Mouse (Mus musculus): Measurements from ENCODE around the gene Foxk2. TPM values are rescaled to one million over a fixed set of nuclear protein-coding genes. Genes with fewer than 3 reads are reported as not detected.
"Not testable (repeated sequence)": the region's sequence is repeated elsewhere in the genome, so short reads cannot be mapped to it uniquely, and the experiment has no call there.

Gene Foxk2
- polyA plus RNA-seq, 2 experiments: 3.1 to 9.9 TPM

GRCm38 (mm10) chr11:121305371-121305770 lies 45.6 kb downstream of the Foxk2 start:
- Histone ChIP-seq H3K36me3 (replicated peaks; ENCODE audit: control insufficient read depth, insufficient read depth, low read depth) (peaks cover 37% of the 10 kb centered on the region), H3K4me1 (replicated peaks; ENCODE audit: control insufficient read depth in 2 of 2, insufficient read depth in 2 of 2, low read length in 1 of 2) (no peaks in the 10 kb centered on the region), H3K9ac (replicated peaks) (no peak overlapping the region), H3K27me3 (ENCODE audit: control insufficient read depth, insufficient read depth, low read length) (no peaks in the 10 kb centered on the region), H3K4me3 (ENCODE audit: insufficient read depth in 1 of 2, low read depth in 2 of 2, low read length in 2 of 2) (no peak overlapping the region), H3K9me3 (ENCODE audit: control insufficient read depth, low read length) (no peaks in the 10 kb centered on the region), H3K4me2 (ENCODE audit: low read depth) (no peak overlapping the region), H3K27ac (no peak overlapping the region)
- no peak for ATAC-seq (ENCODE audit: insufficient read depth)
- TF ChIP-seq EP300 (IDR thresholded peaks at IDR 0.05; ENCODE audit: low read depth): no peak
- TF ChIP-seq CTCF (IDR thresholded peaks at IDR 0.05; ENCODE audit: low read depth): no peak
- WGBS (ENCODE audit: insufficient replicate concordance): 76% methylated on average over 6 of the region's 6 CpGs
- no peak for DNase-seq (ENCODE audit: low read depth in 3 of 3, low spot score in 3 of 3)

GRCm38 (mm10) chr11:121306608-121307007 lies 46.8 kb downstream of the Foxk2 start:
- H3K36me3 ChIP-seq (replicated peaks; ENCODE audit: control insufficient read depth, insufficient read depth, low read depth): peaks cover 39% of the 10 kb centered on the region
- H3K9me3 ChIP-seq (ENCODE audit: control insufficient read depth, low read length): no peaks in the 10 kb centered on the region
- DNase-seq (ENCODE audit: low read depth in 3 of 3, low spot score in 3 of 3): no peak
- ATAC-seq (ENCODE audit: insufficient read depth): no peak
- no peak overlapping the region for H3K4me3 ChIP-seq (ENCODE audit: insufficient read depth in 1 of 2, low read depth in 2 of 2, low read length in 2 of 2)
- H3K27me3 ChIP-seq (ENCODE audit: control insufficient read depth, insufficient read depth, low read length): no peaks in the 10 kb centered on the region
- no peak overlapping the region for H3K27ac ChIP-seq
- no peaks in the 10 kb centered on the region for H3K4me1 ChIP-seq (replicated peaks; ENCODE audit: control insufficient read depth in 2 of 2, insufficient read depth in 2 of 2, low read length in 1 of 2)
- TF ChIP-seq EP300 (IDR thresholded peaks at IDR 0.05; ENCODE audit: low read depth) (no peak), CTCF (IDR thresholded peaks at IDR 0.05; ENCODE audit: low read depth) (no peak)
- WGBS (ENCODE audit: insufficient replicate concordance): 88% methylated on average over 8 of the region's 8 CpGs
- H3K4me2 ChIP-seq (ENCODE audit: low read depth): no peak overlapping the region
- H3K9ac ChIP-seq (replicated peaks): no peak overlapping the region

- not testable (repeated sequence) for H3K4me3 ChIP-seq (ENCODE audit: insufficient read depth in 1 of 2, low read depth in 2 of 2, low read length in 2 of 2); H3K27me3 ChIP-seq (ENCODE audit: control insufficient read depth, insufficient read depth, low read length); H3K4me2 ChIP-seq (ENCODE audit: low read depth); ATAC-seq (ENCODE audit: insufficient read depth); H3K9ac ChIP-seq (replicated peaks); H3K4me1 ChIP-seq (replicated peaks; ENCODE audit: control insufficient read depth in 2 of 2, insufficient read depth in 2 of 2, low read length in 1 of 2); H3K9me3 ChIP-seq (ENCODE audit: control insufficient read depth, low read length); H3K27ac ChIP-seq; DNase-seq (ENCODE audit: low read depth in 3 of 3, low spot score in 3 of 3)
- peaks cover 32% of the 10 kb centered on the region for H3K36me3 ChIP-seq (replicated peaks; ENCODE audit: control insufficient read depth, insufficient read depth, low read depth)
- 91% methylated on average over 6 of the region's 6 CpGs for WGBS (ENCODE audit: insufficient replicate concordance)
Observed at GRCm38 (mm10) chr11:121307712-121308111, 47.9 kb downstream of the Foxk2 start.

GRCm38 (mm10) chr11:121326034-121326433 lies 66.2 kb downstream of the Foxk2 start:
- Histone ChIP-seq H3K36me3 (replicated peaks; ENCODE audit: control insufficient read depth, insufficient read depth, low read depth) (peaks cover 21% of the 10 kb centered on the region), H3K27ac (no peak overlapping the region)
- WGBS (ENCODE audit: insufficient replicate concordance): 41% methylated on average over 1 of the region's 1 CpGs

GRCm38 (mm10) chr11:121326681-121327080 lies 66.9 kb downstream of the Foxk2 start:
- DNase-seq (ENCODE audit: low read depth in 3 of 3, low spot score in 3 of 3) (no peak), ATAC-seq (ENCODE audit: insufficient read depth) (no peak)
- no peak overlapping the region for H3K27ac ChIP-seq
- TF ChIP-seq CTCF (IDR thresholded peaks at IDR 0.05; ENCODE audit: low read depth) (no peak), EP300 (IDR thresholded peaks at IDR 0.05; ENCODE audit: low read depth) (no peak)
- peaks cover 22% of the 10 kb centered on the region for H3K36me3 ChIP-seq (replicated peaks; ENCODE audit: control insufficient read depth, insufficient read depth, low read depth)
- H3K9me3 ChIP-seq (ENCODE audit: control insufficient read depth, low read length): no peaks in the 10 kb centered on the region
- no peaks in the 10 kb centered on the region for H3K4me1 ChIP-seq (replicated peaks; ENCODE audit: control insufficient read depth in 2 of 2, insufficient read depth in 2 of 2, low read length in 1 of 2)
- no peaks in the 10 kb centered on the region for H3K27me3 ChIP-seq (ENCODE audit: control insufficient read depth, insufficient read depth, low read length)
- no peak overlapping the region for H3K4me2 ChIP-seq (ENCODE audit: low read depth)
- 86% methylated on average over 5 of the region's 5 CpGs for WGBS (ENCODE audit: insufficient replicate concordance)
- no peak overlapping the region for H3K4me3 ChIP-seq (ENCODE audit: insufficient read depth in 1 of 2, low read depth in 2 of 2, low read length in 2 of 2)
- H3K9ac ChIP-seq (replicated peaks): no peak overlapping the region

More at GRCm38 (mm10) chr11:121326034-121326433, 66.2 kb downstream of the Foxk2 start:
- Histone ChIP-seq H3K4me2 (ENCODE audit: low read depth) (no peak overlapping the region), H3K27me3 (ENCODE audit: control insufficient read depth, insufficient read depth, low read length) (no peaks in the 10 kb centered on the region), H3K4me3 (ENCODE audit: insufficient read depth in 1 of 2, low read depth in 2 of 2, low read length in 2 of 2) (no peak overlapping the region), H3K9me3 (ENCODE audit: control insufficient read depth, low read length) (no peaks in the 10 kb centered on the region), H3K4me1 (replicated peaks; ENCODE audit: control insufficient read depth in 2 of 2, insufficient read depth in 2 of 2, low read length in 1 of 2) (no peaks in the 10 kb centered on the region), H3K9ac (replicated peaks) (no peak overlapping the region)
- DNase-seq (ENCODE audit: low read depth in 3 of 3, low spot score in 3 of 3) (no peak), ATAC-seq (ENCODE audit: insufficient read depth) (no peak)
- no peak for TF ChIP-seq CTCF (IDR thresholded peaks at IDR 0.05; ENCODE audit: low read depth)
- TF ChIP-seq EP300 (IDR thresholded peaks at IDR 0.05; ENCODE audit: low read depth): no peak
